Mouse (Mus musculus) testis, adult 2 months (tissue): ENCODE data around the gene Ankrd39. TPM values are rescaled to one million over a fixed set of nuclear protein-coding genes. Genes with fewer than 3 reads are reported as not detected.

Source experiments
- H3K27ac ChIP-seq: fragments of 200-500 bp; 2 replicates; pipeline ENCODE4 v1.5.1; 2012; ENCODE audit warnings: low read depth, low read length; ENCODE audit not compliant: control insufficient read depth, insufficient read depth
- H3K27me3 ChIP-seq: fragments of 200-500 bp; 2 replicates; pipeline ENCODE4 v1.6.1; 2012; ENCODE audit warnings: mild to moderate bottlenecking, low read length, moderate library complexity; ENCODE audit not compliant: control insufficient read depth, insufficient read depth
- H3K36me3 ChIP-seq: fragments of 200-500 bp; 2 replicates; pipeline ENCODE4 v1.6.1; 2012; ENCODE audit warnings: mild to moderate bottlenecking, low read length; ENCODE audit not compliant: control insufficient read depth, insufficient read depth
- H3K4me1 ChIP-seq: fragments of 200-500 bp; 2 replicates; pipeline ENCODE4 v1.6.1; 2012; ENCODE audit warnings: low read length; ENCODE audit not compliant: control insufficient read depth, insufficient read depth
- H3K4me3 ChIP-seq: fragments of 200-500 bp; 2 replicates; pipeline ENCODE4 v1.5.1; 2012; ENCODE audit warnings: low read depth, mild to moderate bottlenecking, low read length, moderate library complexity, mixed read lengths; ENCODE audit not compliant: control insufficient read depth
- CTCF ChIP-seq: fragments of 200-500 bp; IDR thresholded peaks from 2 replicates; pipeline ENCODE4 v1.5.1; 2012; ENCODE audit warnings: low read depth, mild to moderate bottlenecking, inconsistent platforms, low read length, moderate library complexity; ENCODE audit not compliant: control insufficient read depth, insufficient read depth, insufficient replicate concordance
- POLR2A ChIP-seq: fragments of 200-500 bp; IDR thresholded peaks from 2 replicates; pipeline ENCODE4 v1.6.1; 2012; ENCODE audit warnings: low read depth, mild to moderate bottlenecking, inconsistent platforms, low read length, moderate library complexity; ENCODE audit not compliant: control insufficient read depth
- polyA plus RNA-seq: library from polyadenylated mRNA; depleted of rRNA; stranded (reverse); fragments of >200 nt; gene quantifications from 2 replicates; pipeline ENCODE4 v1.2.3, GENCODE M21; 2012; rRNA removed

Ankrd39 gene
- 13.7 and 17.0 TPM in 2 replicates for polyA plus RNA-seq

DNA sequence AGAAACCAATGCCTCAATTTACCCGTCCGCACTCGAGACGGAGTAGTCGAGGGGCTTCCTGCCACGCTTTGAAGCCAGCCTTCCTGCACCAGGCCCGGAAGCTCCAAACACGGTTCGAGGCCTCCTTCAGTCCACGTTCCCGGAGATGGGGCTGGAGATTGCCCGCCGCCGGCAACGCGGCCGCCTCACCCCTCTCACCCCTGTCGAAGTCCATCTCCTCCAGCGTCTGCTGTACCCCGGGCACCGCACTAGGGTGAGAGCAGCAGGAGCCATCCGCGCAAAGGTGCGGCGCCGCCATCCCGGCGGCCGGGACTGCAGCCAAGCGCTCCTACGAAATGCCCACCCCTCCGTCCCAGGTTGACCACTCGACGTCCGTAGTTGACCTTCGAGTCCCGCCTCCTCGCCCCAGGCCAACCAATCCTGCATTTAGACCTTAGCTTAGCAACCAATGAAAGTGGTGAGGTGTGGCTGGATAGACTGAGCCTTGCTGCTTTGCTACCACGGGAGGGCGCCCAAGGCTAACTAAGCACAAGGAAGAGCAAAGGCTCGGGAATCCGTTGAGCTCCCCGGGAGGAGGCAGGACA, at the start of gene Ankrd39:
Gene Ankrd39 (minus strand): TSS at position 558 of the 584 bp plus-strand sequence.
- H3K36me3 ChIP-seq, result peaks cover 2% of the 10 kb centered on the region
- H3K27me3 ChIP-seq, result no peaks in the 10 kb centered on the region
- TF ChIP-seq CTCF (peak; percentile 93), POLR2A (peak; percentile 90)
- H3K4me3 ChIP-seq, result peak within 1 kb of the TSS; percentile 96
- H3K27ac ChIP-seq, result peak within 1 kb of the TSS; percentile 96
- H3K4me1 ChIP-seq, result peaks cover 15% of the 10 kb centered on the region

DNA sequence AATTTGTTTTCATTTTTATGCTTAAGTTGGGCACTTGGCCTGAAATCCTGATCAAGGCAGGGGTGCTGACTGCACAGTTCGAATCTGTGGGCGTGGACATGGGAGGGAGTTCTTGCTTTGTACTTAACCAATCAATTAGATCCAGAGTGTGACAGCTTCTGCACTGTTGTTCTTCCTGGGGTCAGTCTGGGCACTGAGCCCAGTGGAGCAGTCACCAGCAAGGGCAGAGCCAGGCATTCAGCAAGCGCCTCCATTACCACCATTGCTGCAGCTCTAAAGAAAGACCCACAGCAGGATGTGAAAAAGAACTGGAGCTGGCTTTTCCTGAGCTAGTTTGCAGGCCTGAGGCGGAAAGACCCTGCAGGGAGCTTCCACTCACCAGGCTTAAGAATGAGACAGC, 48.9 kb upstream of the Ankrd39 start:
- H3K27me3 ChIP-seq, result no peaks in the 10 kb centered on the region
- TF ChIP-seq CTCF (no peak), POLR2A (no peak)
- H3K27ac ChIP-seq, result no peak overlapping the region
- H3K36me3 ChIP-seq, result peaks cover 2% of the 10 kb centered on the region; the same call in 1 of the 2 replicates
- no peak overlapping the region for H3K4me3 ChIP-seq
- H3K4me1 ChIP-seq, result no peaks in the 10 kb centered on the region

DNA sequence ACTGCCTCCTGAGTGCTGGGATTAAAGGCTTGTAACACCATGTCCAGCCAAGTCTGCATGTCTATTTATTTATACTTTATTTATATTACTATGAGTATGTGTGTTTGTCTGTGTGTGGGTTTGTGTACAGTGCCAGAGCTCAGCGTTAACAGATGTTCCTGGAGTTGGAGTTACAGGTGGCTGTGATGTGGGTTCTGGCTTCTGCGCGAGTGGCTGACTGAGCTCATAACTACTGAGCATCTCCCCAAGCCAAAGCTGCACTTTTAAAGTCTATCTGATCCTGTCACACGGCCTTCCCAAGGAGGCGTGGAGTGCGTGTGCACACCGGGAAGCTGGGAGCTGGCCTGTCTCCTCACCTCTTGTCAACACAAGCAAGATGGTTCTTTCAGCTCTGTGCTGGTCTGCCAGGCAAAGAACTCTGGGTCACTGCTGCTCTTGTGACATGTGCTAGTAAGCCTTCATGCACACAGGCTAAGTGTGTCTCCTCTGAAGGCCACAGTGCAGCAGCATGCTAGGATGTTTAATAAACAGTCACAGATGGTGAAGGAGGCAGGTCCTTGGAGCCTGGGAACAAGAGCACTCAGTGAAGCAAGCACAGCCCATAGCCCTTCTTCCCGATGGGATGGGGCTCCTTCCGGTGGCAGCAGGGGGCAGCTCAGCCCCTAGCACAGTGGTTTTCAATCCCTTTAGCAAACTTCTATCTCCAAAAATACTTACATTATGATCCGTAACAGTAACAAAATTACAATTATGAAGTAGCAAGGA, 48.1 kb upstream of the Ankrd39 start:
- H3K36me3 ChIP-seq, result peaks cover 2% of the 10 kb centered on the region; the same call in 1 of the 2 replicates
- H3K27ac ChIP-seq, result peak overlapping the region; percentile 59
- TF ChIP-seq CTCF (no peak), POLR2A (no peak)
- no peaks in the 10 kb centered on the region for H3K4me1 ChIP-seq
- no peaks in the 10 kb centered on the region for H3K27me3 ChIP-seq
- H3K4me3 ChIP-seq, result peak overlapping the region; percentile 12

DNA sequence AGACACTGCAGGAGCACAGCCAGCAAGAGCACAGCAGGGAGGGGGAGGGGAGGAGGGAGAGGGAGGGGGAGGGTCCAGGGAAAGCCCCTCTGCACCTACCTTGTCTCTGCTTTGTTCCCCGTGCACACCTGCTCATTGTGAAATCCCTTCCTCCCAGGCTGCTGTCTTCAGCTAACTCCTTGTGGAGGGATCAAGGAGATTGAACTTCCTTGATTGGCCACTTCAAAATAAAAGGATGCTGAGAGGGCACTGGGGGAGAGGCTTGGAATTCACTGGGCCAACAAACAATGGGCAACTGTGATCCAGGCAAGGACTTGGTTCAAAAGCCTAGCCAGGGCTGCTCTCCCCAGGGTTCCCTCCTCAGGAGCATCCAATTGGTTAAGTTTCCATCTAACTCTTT, 45.9 kb upstream of the Ankrd39 start:
- no peaks in the 10 kb centered on the region for H3K27me3 ChIP-seq
- TF ChIP-seq POLR2A (no peak), CTCF (no peak)
- H3K4me3 ChIP-seq, result peak overlapping the region; percentile 57
- H3K27ac ChIP-seq, result peak overlapping the region; percentile 52
- H3K4me1 ChIP-seq, result no peaks in the 10 kb centered on the region
- H3K36me3 ChIP-seq, result no peaks in the 10 kb centered on the region

DNA sequence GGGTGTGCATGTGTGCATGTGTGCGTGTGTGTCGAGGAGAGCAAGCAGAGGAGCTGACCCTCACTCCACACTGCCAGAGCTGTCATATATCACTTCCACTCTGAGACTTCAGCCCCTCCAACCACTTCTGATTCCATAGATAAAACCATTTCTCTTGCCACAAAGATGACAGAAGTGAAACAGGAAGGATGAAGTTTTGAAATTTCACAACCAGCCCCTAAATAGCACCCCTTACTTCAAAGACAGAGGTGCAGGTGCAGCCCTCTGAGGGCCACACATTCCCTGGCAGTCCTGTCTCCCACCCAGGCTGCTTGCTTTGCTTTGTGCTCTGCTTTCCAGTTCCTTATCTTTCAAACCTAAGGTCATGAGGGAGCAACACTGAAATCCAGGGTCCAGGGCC, 44.2 kb upstream of the Ankrd39 start:
- Histone ChIP-seq H3K27me3 (no peaks in the 10 kb centered on the region), H3K4me1 (no peaks in the 10 kb centered on the region), H3K36me3 (no peaks in the 10 kb centered on the region), H3K4me3 (peak overlapping the region; percentile 40), H3K27ac (no peak overlapping the region)
- no peak for TF ChIP-seq CTCF
- TF ChIP-seq POLR2A, result no peak

DNA sequence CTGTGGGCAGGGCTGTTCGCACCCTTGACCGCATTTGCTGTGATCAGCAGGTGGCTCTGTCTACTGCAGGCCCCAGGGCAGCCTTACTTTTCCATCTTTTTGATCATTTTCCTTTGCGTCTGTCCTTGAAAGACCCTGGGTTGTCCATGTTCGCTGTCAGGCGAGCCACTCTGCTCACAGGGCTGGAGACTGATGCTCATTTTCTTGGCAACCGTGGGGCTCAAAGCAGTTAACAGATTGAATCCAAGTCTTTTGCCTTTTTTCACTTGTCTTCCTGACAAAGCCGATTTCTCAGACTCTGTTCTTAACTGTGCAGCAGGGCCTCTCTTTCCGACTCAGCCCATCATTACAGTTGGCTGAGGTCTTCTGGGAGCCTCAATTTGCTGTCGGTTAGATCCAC, 43.4 kb upstream of the Ankrd39 start:
- no peak for TF ChIP-seq POLR2A
- no peak for TF ChIP-seq CTCF
- no peaks in the 10 kb centered on the region for H3K4me1 ChIP-seq
- no peaks in the 10 kb centered on the region for H3K36me3 ChIP-seq
- H3K4me3 ChIP-seq, result peak overlapping the region; percentile 40
- no peaks in the 10 kb centered on the region for H3K27me3 ChIP-seq
- H3K27ac ChIP-seq, result no peak overlapping the region; the same call in 1 of the 2 replicates

DNA sequence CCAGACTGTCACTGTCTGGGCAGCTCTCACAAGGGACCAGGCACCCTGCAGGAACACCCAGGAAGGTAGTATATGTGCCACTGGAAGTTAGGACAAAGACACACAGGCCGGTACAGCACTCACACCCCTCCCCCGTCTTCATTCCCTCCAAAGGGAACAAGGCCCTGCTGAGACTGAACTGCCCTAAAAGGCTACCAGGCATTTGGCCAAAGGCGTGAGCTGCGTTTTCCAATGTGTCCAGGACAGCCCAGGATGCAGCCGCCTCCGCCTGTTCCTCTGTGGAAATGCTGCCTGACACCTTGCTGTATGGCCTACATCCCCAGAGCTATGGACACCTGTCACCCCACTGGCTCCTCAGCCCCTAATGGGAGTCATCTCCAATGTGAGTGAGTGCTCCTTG, 42.2 kb upstream of the Ankrd39 start:
- Histone ChIP-seq H3K4me1 (no peaks in the 10 kb centered on the region), H3K27me3 (no peaks in the 10 kb centered on the region), H3K36me3 (no peaks in the 10 kb centered on the region), H3K27ac (peak overlapping the region; percentile 48), H3K4me3 (peak overlapping the region; percentile 40)
- TF ChIP-seq CTCF (no peak), POLR2A (no peak)
